Mouse (Mus musculus) heart, embryonic 14.5 days (tissue): ENCODE results near the gene Pidd1. TPM values are rescaled to one million over a fixed set of nuclear protein-coding genes. Genes with fewer than 3 reads are reported as not detected.
A peak's percentile ranks its signal among the peaks of the same experiment; 100 is the strongest.

Source experiments
- ATAC-seq: fragments of 200-750 bp; cut with Nextera tagmentation; 2 replicates; pipeline ENCODE4 v1.8.0; 2017; ENCODE audit warnings: low read depth, moderate TSS enrichment; ENCODE audit not compliant: insufficient number of reproducible peaks, insufficient read depth, low FRiP score
- H3K27ac ChIP-seq, 2 experiments: fragments of 200-500 bp in 1 of 2; fragments of 300-500 bp in 1 of 2; sonication (generic) in 1 of 2; replicated peaks in 1 of 2; 2 replicates each; pipeline ENCODE4 v1.5.1; 2012 to 2014; ENCODE audit warnings: low read depth in 2 of 2, low read length in 2 of 2, control low read depth in 1 of 2, mild to moderate bottlenecking in 1 of 2, mixed read lengths in 1 of 2; ENCODE audit not compliant: control insufficient read depth in 1 of 2, insufficient read depth in 1 of 2
- H3K27me3 ChIP-seq: fragments of 300-500 bp; sonication (generic); 2 replicates; pipeline ENCODE4 v1.6.1; 2014; ENCODE audit warnings: mild to moderate bottlenecking, low read length, control low read depth; ENCODE audit not compliant: control insufficient read depth, insufficient read depth
- H3K36me3 ChIP-seq: fragments of 300-500 bp; sonication (generic); 2 replicates; pipeline ENCODE4 v1.6.1; 2014; ENCODE audit warnings: mild to moderate bottlenecking, control low read depth, low read length, mixed read lengths; ENCODE audit not compliant: control insufficient read depth, insufficient read depth
- H3K4me1 ChIP-seq, 2 experiments: fragments of 200-500 bp in 1 of 2; fragments of 300-500 bp in 1 of 2; sonication (generic) in 1 of 2; 2 replicates each; pipeline ENCODE4 v1.6.1; 2012 to 2014; ENCODE audit warnings: low read length in 2 of 2, control low read depth in 1 of 2, mixed read lengths in 1 of 2; ENCODE audit not compliant: control insufficient read depth in 2 of 2, insufficient read depth in 2 of 2
- H3K4me2 ChIP-seq: fragments of 300-500 bp; sonication (generic); 2 replicates; pipeline ENCODE4 v1.6.1; 2014; ENCODE audit warnings: mild to moderate bottlenecking, low read length
- H3K4me3 ChIP-seq, 2 experiments: fragments of 200-500 bp in 1 of 2; fragments of 300-500 bp in 1 of 2; sonication (generic) in 1 of 2; 2 replicates each; pipeline ENCODE4 v1.5.1; 2012 to 2014; ENCODE audit warnings: low read length in 2 of 2, mild to moderate bottlenecking in 2 of 2, control low read depth in 1 of 2, low read depth in 1 of 2, moderate library complexity in 1 of 2; ENCODE audit not compliant: control insufficient read depth in 1 of 2, insufficient read depth in 1 of 2
- H3K9ac ChIP-seq: fragments of 300-500 bp; sonication (generic); 2 replicates; pipeline ENCODE4 v1.6.1; 2014; ENCODE audit warnings: mild to moderate bottlenecking, low read length
- H3K9me3 ChIP-seq: fragments of 300-500 bp; sonication (generic); 2 replicates; pipeline ENCODE4 v1.6.1; 2016; ENCODE audit warnings: low read length, control low read depth; ENCODE audit not compliant: control insufficient read depth
- WGBS: fragments of 180-500 bp; shearing (Covaris S2); extraction: QIAGEN DNeasy Blood & Tissue Kit; methylation state at CpG from one replicate; pipeline ENCODE4 v1.1.7; 2014; 5-methylcytosine and 5-hydroxymethylcytosine counted together
- polyA plus RNA-seq: library from polyadenylated mRNA; unstranded; fragments of >200 nt; fragmentation: Nextera tagmentation; extraction: Ambion mirVana; gene quantifications from 2 replicates; pipeline ENCODE4 v1.2.1, GENCODE M21; 2014

Pidd1 gene
- polyA plus RNA-seq, 1 experiment from 2014 or later: 6.1 TPM

- Histone ChIP-seq H3K9ac (peak within 1 kb of the TSS; percentile 51; the same call in 1 of the 2 replicates), H3K9me3 (no peaks in the 10 kb centered on the region), H3K4me1 (peaks cover 23 to 29% of the 10 kb centered on the region in 2 experiments), H3K36me3 (peaks cover 34% of the 10 kb centered on the region), H3K4me3 (peak within 1 kb of the TSS; percentile 17 to 28; a peak in 3 of 4 replicates), H3K27me3 (no peaks in the 10 kb centered on the region), H3K4me2 (peak within 1 kb of the TSS; percentile 57), H3K27ac (peak within 1 kb of the TSS; percentile 39 to 55; a peak in 3 of 4 replicates)
- WGBS: 3% methylated on average over 19 of the region's 19 CpGs
- ATAC-seq: peak; percentile 38
These were observed 14.5 kb downstream of the Pidd1 start, which contains the start of gene Cend1 for GRCm38 (mm10) chr7:141429310-141429709. Cend1 (minus strand) TSS chr7:141429491.

GRCm38 (mm10) chr7:141428701-141429100 is 15.1 kb downstream of the Pidd1 start:
- ATAC-seq: no peak
- peak overlapping the region; percentile 57 for H3K4me2 ChIP-seq
- peaks cover 18 to 23% of the 10 kb centered on the region in 2 experiments for H3K4me1 ChIP-seq
- H3K36me3 ChIP-seq: peaks cover 31% of the 10 kb centered on the region
- H3K9me3 ChIP-seq: no peaks in the 10 kb centered on the region
- WGBS: 48% methylated on average over 5 of the region's 5 CpGs
- H3K27ac ChIP-seq: no peak overlapping the region
- H3K9ac ChIP-seq: peak overlapping the region; percentile 51; the same call in 1 of the 2 replicates
- no peaks in the 10 kb centered on the region for H3K27me3 ChIP-seq
- peak overlapping the region; percentile 17 to 28; a peak in 2 of 4 replicates for H3K4me3 ChIP-seq

- Histone ChIP-seq H3K9me3 (no peaks in the 10 kb centered on the region), H3K36me3 (peaks cover 20% of the 10 kb centered on the region), H3K27me3 (no peaks in the 10 kb centered on the region), H3K4me3 (no peak overlapping the region), H3K4me2 (no peak overlapping the region), H3K27ac (no peak overlapping the region), H3K9ac (no peak overlapping the region), H3K4me1 (peaks cover 18 to 22% of the 10 kb centered on the region in 2 experiments)
- ATAC-seq: no peak
- WGBS: 79% methylated on average over 12 of the region's 12 CpGs
These were observed 16.7 kb downstream of the Pidd1 start for GRCm38 (mm10) chr7:141426948-141427730.

- peaks cover 4 to 5% of the 10 kb centered on the region in 2 experiments for H3K4me1 ChIP-seq
- H3K9me3 ChIP-seq: no peaks in the 10 kb centered on the region
- no peak overlapping the region for H3K4me3 ChIP-seq
- H3K27me3 ChIP-seq: no peaks in the 10 kb centered on the region
- H3K36me3 ChIP-seq: no peaks in the 10 kb centered on the region
- 65% methylated on average over 4 of the region's 4 CpGs for WGBS
- H3K4me2 ChIP-seq: no peak overlapping the region
- H3K27ac ChIP-seq: no peak overlapping the region
- no peak for ATAC-seq
- H3K9ac ChIP-seq: no peak overlapping the region
These were observed 20.0 kb downstream of the Pidd1 start for GRCm38 (mm10) chr7:141423811-141424210.

- no peaks in the 10 kb centered on the region for H3K27me3 ChIP-seq
- no peaks in the 10 kb centered on the region for H3K4me1 ChIP-seq
- no peak overlapping the region for H3K4me3 ChIP-seq
- no peak for ATAC-seq
- no peaks in the 10 kb centered on the region for H3K36me3 ChIP-seq
- H3K9me3 ChIP-seq: no peaks in the 10 kb centered on the region
- no peak overlapping the region for H3K27ac ChIP-seq
- WGBS: 72% methylated on average over 9 of the region's 9 CpGs
- H3K9ac ChIP-seq: no peak overlapping the region
- H3K4me2 ChIP-seq: no peak overlapping the region
These were observed 23.7 kb downstream of the Pidd1 start for GRCm38 (mm10) chr7:141420030-141420702.

GRCm38 (mm10) chr7:141418970-141419369 is 24.9 kb downstream of the Pidd1 start:
- no peak overlapping the region for H3K4me2 ChIP-seq
- H3K9me3 ChIP-seq: no peaks in the 10 kb centered on the region
- no peak overlapping the region for H3K9ac ChIP-seq
- 58% methylated on average over 7 of the region's 7 CpGs for WGBS
- ATAC-seq: no peak
- no peak overlapping the region for H3K27ac ChIP-seq
- H3K4me3 ChIP-seq: no peak overlapping the region
- no peaks in the 10 kb centered on the region; a peak in 1 of 4 replicates for H3K4me1 ChIP-seq
- no peaks in the 10 kb centered on the region for H3K36me3 ChIP-seq
- no peaks in the 10 kb centered on the region for H3K27me3 ChIP-seq

GRCm38 (mm10) chr7:141417731-141418681 is 25.8 kb downstream of the Pidd1 start:
- no peaks in the 10 kb centered on the region for H3K27me3 ChIP-seq
- no peak overlapping the region for H3K9ac ChIP-seq
- H3K4me3 ChIP-seq: no peak overlapping the region
- H3K27ac ChIP-seq: no peak overlapping the region
- WGBS: 63% methylated on average over 8 of the region's 8 CpGs
- H3K9me3 ChIP-seq: no peaks in the 10 kb centered on the region
- no peaks in the 10 kb centered on the region for H3K36me3 ChIP-seq
- ATAC-seq: no peak
- peaks cover 0 to 3% of the 10 kb centered on the region in 2 experiments; a peak in 2 of 4 replicates for H3K4me1 ChIP-seq
- H3K4me2 ChIP-seq: no peak overlapping the region
